Mouse (Mus musculus) gastrocnemius, adult 2 months (tissue): ENCODE data around the gene Ciz1. TPM values are rescaled to one million over a fixed set of nuclear protein-coding genes. Genes with fewer than 3 reads are reported as not detected.

ENCODE experiments used
- DNase-seq: peaks from one replicate; pipeline ENCODE4 v3.0.0; 2022
- H3K27ac ChIP-seq: fragments of 200-600 bp; 2 replicates; pipeline ENCODE4 v1.8.1; 2022; ENCODE audit warnings: mild to moderate bottlenecking
- H3K4me3 ChIP-seq: fragments of 200-600 bp; 2 replicates; pipeline ENCODE4 v1.8.1; 2022; ENCODE audit warnings: mild to moderate bottlenecking, moderate library complexity
- CTCF ChIP-seq: fragments of 200-600 bp; IDR thresholded peaks from 2 replicates; pipeline ENCODE4 v1.8.1; 2022; ENCODE audit warnings: antibody characterized with exemption, mild to moderate bottlenecking, moderate library complexity
- intact Hi-C: fragments of 180-260 bp; cut with DNase I; formaldehyde crosslinking; loops from one replicate; pipeline ENCODE4 v1.15.1; 2025
- microRNA-seq: library from miRNA; unstranded; fragments of <30 nt; microRNA quantifications from one replicate; pipeline ENCODE4 v1.2.0, GENCODE M21; 2021
- total RNA-seq, 2 experiments: library from RNA; stranded (reverse); gene quantifications; 2 replicates each; pipeline ENCODE4 v1.2.3; 2021

The Ciz1 gene
- total RNA-seq, 2 experiments from 2014 or later, result 26.4 to 26.6 TPM

- no peak for TF ChIP-seq CTCF
- Histone ChIP-seq H3K27ac (peak overlapping the region; percentile 97), H3K4me3 (peak overlapping the region; percentile 89)
- intact Hi-C loops, result no loop called here
- peak; percentile 73 for DNase-seq
Measured at GRCm38 (mm10) chr2:32420647-32421046, 68.5 kb downstream of the Ciz1 start.

GRCm38 (mm10) chr2:32421851-32422251, 69.7 kb downstream of the Ciz1 start:
- peak overlapping the region; percentile 89 for H3K4me3 ChIP-seq
- intact Hi-C loops, result no loop called here
- DNase-seq, result peak; percentile 78
- TF ChIP-seq CTCF, result no peak
- peak overlapping the region; percentile 97 for H3K27ac ChIP-seq

DNA sequence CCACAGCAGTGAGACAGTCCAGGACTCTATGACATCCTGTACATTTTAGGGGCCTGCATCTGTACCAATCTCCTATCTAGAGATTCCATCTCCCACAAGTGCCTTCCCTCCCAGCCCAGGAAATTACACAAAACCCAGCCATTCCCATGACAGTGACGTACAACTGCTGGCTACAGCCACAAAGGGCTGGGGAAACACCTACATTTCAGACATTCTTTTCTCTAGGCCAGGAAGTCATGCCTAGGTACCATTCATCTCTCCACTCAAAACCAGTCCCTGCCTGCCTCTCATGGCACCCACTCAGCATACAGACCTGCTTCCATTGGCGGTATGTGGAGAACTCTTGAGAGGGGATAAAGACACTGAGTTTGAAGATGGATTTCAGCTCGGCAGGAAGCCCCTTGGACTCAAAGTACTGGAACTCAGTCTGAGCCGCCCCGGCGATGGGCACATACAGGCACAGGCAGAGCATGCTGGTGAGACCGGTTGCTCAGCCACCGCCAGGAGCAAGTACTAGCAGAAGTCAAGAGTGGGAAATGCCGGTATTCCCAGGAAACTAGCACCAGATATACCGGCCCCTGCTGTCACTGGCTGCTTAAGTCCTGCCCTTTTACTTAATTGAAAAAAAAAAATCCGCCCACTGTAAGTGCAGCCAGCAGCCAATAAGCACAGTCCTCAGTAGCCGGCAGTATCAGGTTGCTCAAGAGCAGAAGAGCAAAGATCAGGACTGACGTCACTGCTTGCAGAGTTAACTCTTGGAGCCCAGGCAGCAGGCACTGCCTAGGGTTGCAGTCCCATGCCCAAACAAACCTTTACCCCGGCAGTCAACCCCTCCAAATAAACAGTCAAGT, 71.6 kb downstream of the Ciz1 start:
- H3K27ac ChIP-seq, result peak overlapping the region; percentile 97
- DNase-seq, result peak; percentile 85
- intact Hi-C loops, result no loop called here

GRCm38 (mm10) chr2:32424796-32425195, 72.7 kb downstream of the Ciz1 start:
- H3K27ac ChIP-seq, result peak overlapping the region; percentile 97
- intact Hi-C loops, result no loop called here
- DNase-seq, result no peak
- peak overlapping the region; percentile 89 for H3K4me3 ChIP-seq
- no peak for TF ChIP-seq CTCF

More for the DNA sequence above, 71.6 kb downstream of the Ciz1 start:
- no peak; the same call in 1 of the 2 replicates for TF ChIP-seq CTCF
- H3K4me3 ChIP-seq, result peak overlapping the region; percentile 89

DNA sequence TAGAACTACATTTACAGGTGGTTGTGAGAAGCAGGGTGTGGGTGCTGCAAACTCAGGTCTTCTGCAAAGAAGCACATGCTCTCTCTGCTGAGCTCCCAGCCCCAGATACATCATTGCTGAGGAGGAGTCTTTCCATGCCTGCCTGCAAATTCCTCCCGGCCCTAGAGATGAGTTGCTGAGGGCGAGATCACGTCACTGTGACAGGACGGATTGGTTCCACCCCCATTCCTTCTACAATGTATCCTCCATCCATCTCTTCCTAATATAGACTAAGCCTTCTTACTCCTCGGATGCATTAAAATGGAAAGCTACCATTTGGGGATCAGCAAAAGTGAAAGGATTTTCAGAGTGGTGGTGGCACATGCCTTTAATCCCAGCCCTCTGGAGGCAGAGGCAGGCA, 73.4 kb downstream of the Ciz1 start:
- peak overlapping the region; percentile 97 for H3K27ac ChIP-seq
- no peak for TF ChIP-seq CTCF
- intact Hi-C loops, result no loop called here

GRCm38 (mm10) chr2:32426141-32426540, 74.0 kb downstream of the Ciz1 start:
- peak overlapping the region; percentile 97 for H3K27ac ChIP-seq
- intact Hi-C loops, result no loop called here
- no peak for DNase-seq
- no peak for TF ChIP-seq CTCF
- H3K4me3 ChIP-seq, result no peak overlapping the region

More for the DNA sequence above, 73.4 kb downstream of the Ciz1 start:
- no peak for DNase-seq
- no peak overlapping the region for H3K4me3 ChIP-seq

GRCm38 (mm10) chr2:32427720-32428119, 75.6 kb downstream of the Ciz1 start:
- no peak for TF ChIP-seq CTCF
- H3K4me3 ChIP-seq, result no peak overlapping the region

DNA sequence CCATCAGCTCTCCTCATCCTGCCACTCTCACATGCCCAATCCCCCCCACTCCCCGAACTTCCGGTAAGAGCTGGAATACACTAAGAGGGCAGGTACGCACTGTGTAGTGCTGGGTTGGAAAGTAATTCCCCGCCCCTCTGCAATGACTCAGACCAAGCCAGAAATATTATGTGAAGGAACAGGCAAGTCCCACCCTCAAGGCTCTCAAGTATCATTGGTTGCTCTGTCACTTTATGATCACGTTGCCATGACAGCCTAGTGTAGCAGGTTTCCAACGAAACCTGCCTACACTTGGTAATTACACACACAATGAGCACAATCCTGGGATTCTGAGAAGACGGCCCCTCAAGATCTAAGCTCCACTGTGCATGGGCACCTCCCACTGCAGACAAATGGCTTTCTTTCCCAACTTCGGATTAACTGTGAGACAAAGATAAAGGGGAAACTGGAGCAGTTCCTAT, 76.2 kb downstream of the Ciz1 start:
- DNase-seq, result no peak
- H3K4me3 ChIP-seq, result no peak overlapping the region
- TF ChIP-seq CTCF, result no peak
- peak overlapping the region; percentile 35 for H3K27ac ChIP-seq
- intact Hi-C loops, result loop anchor here (2.0 kb wide), 1 partner anchor 17 kb away; no protein-coding TSS in a partner anchor

More at GRCm38 (mm10) chr2:32427720-32428119, 75.6 kb downstream of the Ciz1 start:
- H3K27ac ChIP-seq, result peak overlapping the region; percentile 35
- intact Hi-C loops, result loop anchor here (2.0 kb wide), 1 partner anchor 17 kb away; no protein-coding TSS in a partner anchor
- DNase-seq, result no peak

DNA sequence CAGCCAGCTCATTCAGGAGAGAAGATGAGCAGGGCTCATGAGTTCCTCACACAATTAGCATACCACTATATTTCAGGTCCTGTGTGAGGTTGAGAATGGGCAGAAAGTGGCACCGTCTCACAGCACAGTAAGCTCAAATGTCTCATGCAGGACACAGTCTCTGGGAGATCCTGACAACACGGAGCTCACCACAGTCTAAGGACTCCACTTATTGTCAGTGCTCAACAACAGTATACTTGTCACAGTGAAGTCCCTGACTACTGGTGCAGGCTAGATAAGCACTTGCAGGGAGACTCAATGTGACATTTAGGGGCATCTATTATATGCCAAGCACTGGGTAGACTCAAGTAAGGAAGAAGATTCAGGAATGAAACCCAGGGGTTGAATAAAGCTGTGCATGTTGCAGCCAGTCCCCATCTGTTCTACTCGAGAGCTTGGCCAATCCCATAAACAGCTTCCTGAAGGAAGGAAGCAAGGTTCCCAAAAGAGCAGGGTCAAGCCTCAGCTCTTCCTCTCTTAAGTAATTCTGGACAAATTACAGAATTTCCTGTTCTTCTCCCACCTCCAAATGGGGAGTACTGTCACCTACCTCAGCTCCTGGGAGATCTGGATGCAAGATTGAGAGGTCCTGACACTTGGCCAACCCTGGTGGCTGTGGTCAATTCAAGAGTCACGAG, 77.2 kb downstream of the Ciz1 start:
- TF ChIP-seq CTCF, result no peak
- peak overlapping the region; percentile 35 for H3K27ac ChIP-seq
- DNase-seq, result no peak
- no peak overlapping the region for H3K4me3 ChIP-seq
- intact Hi-C loops, result loop anchor here (2.0 kb wide), 1 partner anchor 15 kb away; no protein-coding TSS in a partner anchor

Small RNA genes within 50 kb of the gene (microRNA-seq; reads per million reads assigned to microRNA genes)
- gene Gm23363 (not detected), gene Mir199b (56.4 reads per million, percentile 34 among the genes with 10 or more reads in this experiment)

Other genes with a start within 250 kb of the Ciz1 start
- gene Prrc2b, start 201.2 kb upstream of the Ciz1 start, total RNA-seq, result 10 to 100 TPM; 76.4 to 86.9 TPM
- gene Pomt1, start 115.7 kb upstream of the Ciz1 start, total RNA-seq, result 10 to 100 TPM; 11.5 TPM
- gene Uck1, start 92.2 kb upstream of the Ciz1 start, total RNA-seq, result 10 to 100 TPM in 1 of 2 experiments, 1 to 10 TPM in 1; 9.8 to 12.9 TPM
- gene Golga2, start 64.9 kb upstream of the Ciz1 start, total RNA-seq, result 10 to 100 TPM; 56.0 to 62.9 TPM
- gene Swi5, start 64.3 kb upstream of the Ciz1 start, total RNA-seq, result 100 to 1,000 TPM; 118 to 175 TPM
- 1 to 10 TPM; 3.7 to 8.2 TPM for gene Dnm1, start 1.0 kb downstream of the Ciz1 start, total RNA-seq
- gene 1110008P14Rik, start 29.6 kb downstream of the Ciz1 start, total RNA-seq, result 10 to 100 TPM; 34.3 to 43.2 TPM
- gene Lcn2, start 35.9 kb downstream of the Ciz1 start, total RNA-seq, result 1 to 10 TPM; 2.6 to 3.4 TPM
- 10 to 100 TPM; 34.7 to 51.1 TPM for gene Ptges2, start 43.6 kb downstream of the Ciz1 start, total RNA-seq
- 1 to 10 TPM; 2.2 to 2.3 TPM for gene Naif1, start 98.1 kb downstream of the Ciz1 start, total RNA-seq
- 100 to 1,000 TPM in 1 of 2 experiments, 10 to 100 TPM in 1; 45.3 to 211 TPM for gene Slc25a25, start 99.1 kb downstream of the Ciz1 start, total RNA-seq
- gene Fam102a, start 183.0 kb downstream of the Ciz1 start, total RNA-seq, result 1 to 10 TPM; 1.8 to 3.1 TPM
- gene Dpm2, start 218.5 kb downstream of the Ciz1 start, total RNA-seq, result 10 to 100 TPM; 11.1 to 14.1 TPM
- gene Pip5kl1, start 222.5 kb downstream of the Ciz1 start, total RNA-seq, result not detected
- not detected for gene 9430097D07Rik, start 223.4 kb downstream of the Ciz1 start, total RNA-seq
- gene St6galnac4, start 234.8 kb downstream of the Ciz1 start, total RNA-seq, result 10 to 100 TPM in 1 of 2 experiments, 1 to 10 TPM in 1; 8.7 to 21.6 TPM
- gene St6galnac6, start 247.4 kb downstream of the Ciz1 start, total RNA-seq, result 10 to 100 TPM; 46.8 to 56.5 TPM